9 mouse cellular contexts compared by ENCODE assay signal in the genomic region with DNA sequence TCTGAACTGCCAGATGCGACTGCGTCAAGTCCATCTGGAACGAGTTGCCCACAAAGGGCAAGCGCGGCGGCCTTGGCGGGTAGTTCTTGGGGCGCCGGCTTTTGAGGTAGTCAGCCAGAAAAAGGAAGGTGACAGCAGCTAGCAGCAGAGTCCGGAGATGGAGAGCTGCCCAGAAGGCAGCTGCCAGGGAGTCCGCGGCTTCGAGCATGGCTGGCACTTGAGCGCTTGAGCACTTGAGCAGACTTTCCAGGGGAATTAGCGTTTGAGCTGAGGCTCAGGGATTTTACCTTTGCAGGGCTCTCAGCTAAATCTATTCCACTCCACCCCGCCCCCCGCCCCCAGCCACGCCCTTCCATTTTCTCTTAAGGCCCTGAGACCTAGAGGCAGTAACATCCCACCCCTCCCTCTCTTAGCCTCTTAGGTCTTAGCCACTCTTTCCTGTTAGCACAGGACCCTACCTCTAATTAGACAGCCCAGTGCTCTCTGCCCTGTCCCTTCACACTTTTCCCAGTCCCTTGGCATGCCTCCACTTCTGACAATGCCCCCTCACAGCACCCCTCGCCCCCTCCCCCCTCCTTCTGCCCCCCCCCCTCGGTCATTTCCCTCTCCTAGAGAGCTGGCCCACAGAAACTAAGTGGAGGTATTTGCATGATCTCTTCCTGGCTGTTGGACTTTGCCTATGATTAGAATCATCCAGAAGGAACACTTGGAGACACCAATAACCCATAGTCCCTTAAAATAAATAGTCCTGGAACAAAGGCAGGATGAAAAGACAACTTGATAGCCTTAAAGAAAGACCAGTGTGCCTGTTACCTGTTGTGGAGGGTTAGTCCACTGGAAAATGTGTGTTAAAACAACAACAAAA. TPM values are rescaled to one million over a fixed set of nuclear protein-coding genes. Genes with fewer than 3 reads are reported as not detected.
DNase-seq lines count a peak whose midpoint lies in the region; ATAC-seq and TF ChIP-seq lines count a peak whose summit lies in the region.
"Had no signal": no experiment of that assay in that cellular context is flagged by ENCODE, and none has a peak within 500 bp of the region (broad histone marks: within the 10 kb centered on the region; RNA-seq: fewer than 3 reads in every experiment).

Gene Cyp2j13, minus strand, starts transcription at position 286 of the 865 bp plus-strand sequence.

- H3K27ac ChIP-seq in embryonic facial prominence, embryonic 11.5 days (replicated peaks; ENCODE audit: low read depth, low read length) = no peak within 1 kb of the TSS; the same call in 1 of the 2 replicates
- no peak within 1 kb of the TSS for H3K27ac ChIP-seq in heart, postnatal 0 days (ENCODE audit: low read depth)
- H3K27ac ChIP-seq in midbrain, embryonic 12.5 days (replicated peaks) = no peak within 1 kb of the TSS
- H3K27ac ChIP-seq: macrophage had no signal

- H3K9ac ChIP-seq in embryonic facial prominence, embryonic 11.5 days (replicated peaks; ENCODE audit: low read length) = peak within 1 kb of the TSS; percentile 22; the same call in 1 of the 2 replicates
- no peak within 1 kb of the TSS for H3K9ac ChIP-seq in heart, postnatal 0 days (replicated peaks; ENCODE audit: low read depth, low read length)
- no peak within 1 kb of the TSS for H3K9ac ChIP-seq in midbrain, embryonic 12.5 days (replicated peaks)

- H3K4me3 ChIP-seq in embryonic facial prominence, embryonic 11.5 days (ENCODE audit: low read depth, low read length) = peak within 1 kb of the TSS; percentile 7; the same call in 1 of the 2 replicates
- no peak within 1 kb of the TSS for H3K4me3 ChIP-seq in heart, postnatal 0 days (ENCODE audit: low read depth, low read length)
- peak within 1 kb of the TSS; percentile 21 for H3K4me3 ChIP-seq in midbrain, embryonic 12.5 days

- peak within 1 kb of the TSS; percentile 44 for H3K4me2 ChIP-seq in embryonic facial prominence, embryonic 11.5 days (ENCODE audit: low read depth, low read length)
- peak within 1 kb of the TSS; percentile 39 for H3K4me2 ChIP-seq in heart, postnatal 0 days (ENCODE audit: low read depth, low read length)
- peak within 1 kb of the TSS; percentile 49 for H3K4me2 ChIP-seq in midbrain, embryonic 12.5 days (replicated peaks)

- no peaks in the 10 kb centered on the region for H3K36me3 ChIP-seq in embryonic facial prominence, embryonic 11.5 days (replicated peaks; ENCODE audit: control insufficient read depth, insufficient read depth, low read depth, low read length)
- H3K36me3 ChIP-seq in heart, postnatal 0 days (replicated peaks; ENCODE audit: control insufficient read depth, insufficient read depth, low read length) = no peaks in the 10 kb centered on the region
- H3K36me3 ChIP-seq in midbrain, embryonic 12.5 days = no peaks in the 10 kb centered on the region

- H3K27me3 ChIP-seq in embryonic facial prominence, embryonic 11.5 days (ENCODE audit: control insufficient read depth, insufficient read depth, low read length) = no peaks in the 10 kb centered on the region
- H3K27me3 ChIP-seq in heart, postnatal 0 days (ENCODE audit: control insufficient read depth, insufficient read depth, low read length) = no peaks in the 10 kb centered on the region
- H3K27me3 ChIP-seq in midbrain, embryonic 12.5 days = no peaks in the 10 kb centered on the region

- no peaks in the 10 kb centered on the region for H3K4me1 ChIP-seq in embryonic facial prominence, embryonic 11.5 days (ENCODE audit: control insufficient read depth, insufficient read depth, low read length)
- H3K4me1 ChIP-seq in heart, postnatal 0 days (ENCODE audit: control insufficient read depth, insufficient read depth) = no peaks in the 10 kb centered on the region
- H3K4me1 ChIP-seq in midbrain, embryonic 12.5 days = peaks cover 9% of the 10 kb centered on the region

- no peak for TF ChIP-seq EP300 in heart, postnatal 0 days (IDR thresholded peaks at IDR 0.05; ENCODE audit: low read depth)

- TF ChIP-seq CTCF in heart, postnatal 0 days (IDR thresholded peaks at IDR 0.05; ENCODE audit: low read depth) = no peak

- ATAC-seq in embryonic facial prominence, embryonic 11.5 days (replicated peaks; ENCODE audit: insufficient number of reproducible peaks, low FRiP score, low TSS enrichment, low read depth) = peak; percentile 83
- ATAC-seq in heart, postnatal 0 days (ENCODE audit: insufficient read depth, low read depth) = no peak
- ATAC-seq in midbrain, embryonic 12.5 days (ENCODE audit: low FRiP score, low read depth) = peak; percentile 87

- no peaks in the 10 kb centered on the region for H3K9me3 ChIP-seq in embryonic facial prominence, embryonic 11.5 days (replicated peaks; ENCODE audit: control insufficient read depth, low read length)
- H3K9me3 ChIP-seq in heart, postnatal 0 days (replicated peaks; ENCODE audit: control insufficient read depth, low read length) = no peaks in the 10 kb centered on the region
- no peaks in the 10 kb centered on the region for H3K9me3 ChIP-seq in midbrain, embryonic 12.5 days

- DNase-seq in thymus, postnatal 4 days = peak; percentile 6
- DNase-seq in thymus, postnatal 36 days = no peak
- peak; percentile 75 for DNase-seq in embryonic facial prominence, embryonic 11.5 days (ENCODE audit: low spot score)
- DNase-seq in heart, postnatal 0 days (ENCODE audit: low spot score) = peak; percentile 7
- DNase-seq in kidney, postnatal 10 days = peak; percentile 21
- no peak for DNase-seq in yolk sac, embryonic 10.5 days (ENCODE audit: low spot score)
- DNase-seq in spleen, adult 18-20 months = no peak

- 4% methylated on average over 19 of the region's 20 CpGs for WGBS in embryonic facial prominence, embryonic 11.5 days
- 4% methylated on average over 17 of the region's 20 CpGs for WGBS in heart, postnatal 0 days
- 7% methylated on average over 19 of the region's 20 CpGs for WGBS in midbrain, embryonic 12.5 days

RNA-seq across cellular contexts. Expression of gene Cyp2j13, which starts in this region (rescaled TPM):
- polyA plus RNA-seq in embryonic facial prominence, embryonic 11.5 days (2014; fragmentation: Nextera tagmentation; extraction: Ambion mirVana) = 0.34 TPM in 1 of 2 replicates, not detected in the other
- not detected in 2 replicates for total RNA-seq in heart, postnatal 0 days (2014; rRNA removed; ENCODE audit: low replicate concordance)
- not detected in 2 replicates for polyA plus RNA-seq in heart, postnatal 0 days (2015; fragmentation: Nextera tagmentation; extraction: Ambion mirVana)
- not detected in 2 replicates for polyA plus RNA-seq in midbrain, embryonic 12.5 days (2016; fragmentation: Nextera tagmentation; extraction: Ambion mirVana)
- polyA plus RNA-seq: macrophage had no signal

Comparison
In these comparisons a context has a peak if more than half of its experiments do, and no peak if none do; other contexts are left out.
1. DNase-seq: peak in thymus, postnatal 4 days (single experiment) and kidney, postnatal 10 days (single experiment); none in thymus, postnatal 36 days (0 of 2), yolk sac, embryonic 10.5 days (single experiment) and spleen, adult 18-20 months (0 of 2).
2. Peak in DNase-seq, ATAC-seq, H3K4me3 ChIP-seq, H3K9ac ChIP-seq and H3K4me2 ChIP-seq in embryonic facial prominence, embryonic 11.5 days; RNA of the gene not detected or under 1 TPM.
3. Peak in DNase-seq and H3K4me2 ChIP-seq in heart, postnatal 0 days; RNA of the gene not detected or under 1 TPM.
4. Peak in ATAC-seq, H3K4me3 ChIP-seq and H3K4me2 ChIP-seq in midbrain, embryonic 12.5 days; RNA of the gene not detected or under 1 TPM.
5. Peak in every context shown above with its lines, with median percentiles within 50 percentile points of each other: H3K4me2 ChIP-seq.